Mouse (Mus musculus): ENCODE measurements around the gene Selenon. TPM values are rescaled to one million over a fixed set of nuclear protein-coding genes. Genes with fewer than 3 reads are reported as not detected.

The Selenon gene
- under 1 TPM in 1 of 2 experiments, not detected in 1; 0.48 TPM for polyA plus RNA-seq (2017; shearing (Covaris generic))

DNA sequence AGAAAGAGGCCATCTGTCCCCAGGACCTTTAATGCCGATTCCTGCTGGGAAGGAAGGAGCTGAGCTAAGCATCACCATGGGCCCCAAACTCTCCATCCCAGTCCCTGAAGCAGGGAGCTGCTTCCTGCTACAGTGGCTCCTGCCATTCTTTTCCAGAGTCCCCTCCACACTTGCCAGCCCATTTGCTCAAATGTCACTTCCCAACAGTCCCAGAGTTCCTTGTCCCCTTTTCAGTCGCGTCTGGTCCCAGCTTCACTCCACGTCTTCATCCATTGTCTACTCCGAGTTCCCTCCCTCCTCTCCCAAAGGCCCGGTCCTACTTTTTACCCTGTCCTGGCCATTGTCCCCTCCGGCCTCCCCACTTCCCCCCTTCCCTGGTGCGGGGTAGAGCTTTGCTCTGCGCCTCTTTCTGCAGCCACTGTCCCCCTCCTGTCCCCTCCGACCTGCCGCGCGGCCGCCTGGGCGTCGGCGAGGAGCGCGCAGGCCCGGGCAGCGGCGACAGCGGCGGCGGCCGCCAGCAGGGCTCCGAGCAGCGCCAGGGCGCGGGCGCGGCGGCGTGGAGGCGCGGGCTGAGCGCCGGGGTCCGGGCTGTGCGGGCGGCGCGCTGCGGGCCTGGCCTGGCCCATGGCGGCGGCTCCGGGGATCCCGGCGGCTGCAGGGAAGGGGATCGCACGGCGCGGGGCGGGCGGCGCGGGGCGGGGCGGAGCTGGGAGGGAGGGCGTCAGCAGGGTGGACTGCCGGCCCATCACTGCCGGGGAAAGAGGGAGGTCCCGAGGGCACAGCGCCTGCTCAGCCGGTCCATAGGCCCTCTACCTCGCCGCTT is at the start of gene Selenon:
Gene Selenon (minus strand): TSS at position 673 of the 823 bp plus-strand sequence.
- ATAC-seq, result no peak

DNA sequence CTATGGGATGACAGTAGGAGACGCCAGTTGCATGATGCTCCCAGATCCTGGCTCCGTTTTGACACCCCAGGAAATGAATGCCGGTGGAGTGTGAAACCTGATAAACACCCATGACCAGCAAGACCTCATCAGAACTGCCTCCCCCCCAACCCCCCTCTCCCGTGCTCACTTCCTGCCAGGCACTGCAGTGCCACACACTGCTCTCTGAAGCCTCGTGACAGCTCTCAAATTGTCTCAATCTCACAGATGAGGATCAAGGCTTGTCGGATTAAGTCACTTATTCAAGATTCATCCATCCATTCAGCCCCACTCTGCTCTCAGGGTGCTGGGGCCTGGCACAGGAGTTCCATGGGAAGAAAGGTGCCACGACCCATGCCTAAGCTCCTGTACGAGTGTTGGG is 49.4 kb upstream of the Selenon start:
- ATAC-seq, result peak; percentile 23

DNA sequence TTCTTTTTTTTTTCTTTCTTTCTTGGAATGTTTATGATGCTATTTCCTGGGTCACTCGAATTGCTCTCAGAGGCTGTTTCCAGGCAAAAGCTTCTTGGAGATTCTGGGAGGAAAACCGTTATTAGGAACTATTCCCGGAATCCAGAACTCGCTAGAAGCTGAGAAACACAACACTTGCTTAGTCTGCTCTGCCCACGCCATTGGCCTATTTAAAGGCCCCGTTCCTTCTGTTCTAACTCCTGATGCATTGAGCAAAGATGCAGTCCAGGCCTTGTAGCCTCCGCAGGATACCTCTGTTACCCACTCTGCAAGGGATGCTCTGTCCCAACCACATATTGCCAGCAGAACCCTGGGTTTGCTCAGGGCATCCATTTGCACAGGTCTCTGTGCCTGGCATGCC is 48.8 kb upstream of the Selenon start:
- no peak for ATAC-seq

DNA sequence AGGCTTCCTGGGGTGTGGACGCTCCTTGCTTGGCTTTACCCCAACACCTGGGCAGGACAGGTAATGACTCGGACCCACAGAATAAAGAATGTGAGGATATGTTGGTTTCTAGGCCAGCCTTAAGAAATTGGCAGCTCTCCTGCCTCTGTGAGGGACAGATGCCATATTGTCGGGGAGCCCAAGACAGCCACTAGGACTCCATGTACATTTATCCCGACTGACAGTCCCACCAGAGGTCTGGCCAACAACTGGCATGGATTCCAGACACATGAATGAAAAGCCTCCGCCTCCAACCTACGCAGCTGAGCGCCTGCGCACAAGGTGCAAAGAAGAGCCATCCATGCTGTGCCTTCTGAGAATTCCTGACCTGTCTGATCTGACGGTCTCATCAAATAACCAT is 48.1 kb upstream of the Selenon start:
- ATAC-seq, result no peak

DNA sequence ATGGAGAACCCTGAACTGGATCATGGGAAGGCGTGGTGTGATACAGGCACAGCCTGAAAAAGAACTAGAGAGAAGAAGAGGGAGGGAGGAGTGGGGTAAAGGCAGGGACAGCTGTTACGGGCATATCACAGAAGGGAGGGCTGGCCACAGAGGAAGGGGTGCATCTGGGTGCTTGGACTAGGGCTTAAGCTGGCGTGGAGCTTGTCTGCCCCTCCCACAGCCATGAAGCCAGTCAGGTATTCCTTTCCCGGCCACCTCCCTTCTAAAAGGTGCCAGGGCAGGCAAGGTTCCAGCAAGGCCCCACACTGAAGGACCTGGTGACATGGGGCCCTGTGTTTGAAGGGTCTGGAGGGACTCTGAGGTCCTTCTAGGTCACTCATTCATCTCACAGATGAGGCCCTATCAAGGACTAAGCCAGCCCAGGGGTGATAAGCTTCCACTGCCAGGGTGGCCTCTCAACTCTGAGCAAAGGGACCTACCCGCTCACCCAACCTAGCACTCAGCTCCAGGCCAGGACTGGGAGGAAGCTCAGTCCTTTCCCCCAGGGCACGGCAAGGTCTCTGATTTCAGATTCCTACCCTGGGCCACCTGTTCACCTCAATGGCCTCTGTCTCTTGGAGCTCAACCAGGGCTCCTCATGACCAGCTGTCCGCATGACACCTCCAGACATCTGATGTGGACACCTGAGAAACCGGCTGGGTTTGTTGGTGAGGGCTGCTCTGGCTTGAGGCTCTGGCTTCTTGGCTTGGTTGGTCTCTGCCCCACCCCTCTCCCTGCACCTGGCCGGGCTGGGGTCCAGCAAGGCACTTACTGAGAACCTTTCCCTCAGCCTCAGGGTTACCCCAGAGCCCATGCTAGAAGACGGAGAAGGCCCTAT is 45.1 kb upstream of the Selenon start:
- ATAC-seq, result no peak

DNA sequence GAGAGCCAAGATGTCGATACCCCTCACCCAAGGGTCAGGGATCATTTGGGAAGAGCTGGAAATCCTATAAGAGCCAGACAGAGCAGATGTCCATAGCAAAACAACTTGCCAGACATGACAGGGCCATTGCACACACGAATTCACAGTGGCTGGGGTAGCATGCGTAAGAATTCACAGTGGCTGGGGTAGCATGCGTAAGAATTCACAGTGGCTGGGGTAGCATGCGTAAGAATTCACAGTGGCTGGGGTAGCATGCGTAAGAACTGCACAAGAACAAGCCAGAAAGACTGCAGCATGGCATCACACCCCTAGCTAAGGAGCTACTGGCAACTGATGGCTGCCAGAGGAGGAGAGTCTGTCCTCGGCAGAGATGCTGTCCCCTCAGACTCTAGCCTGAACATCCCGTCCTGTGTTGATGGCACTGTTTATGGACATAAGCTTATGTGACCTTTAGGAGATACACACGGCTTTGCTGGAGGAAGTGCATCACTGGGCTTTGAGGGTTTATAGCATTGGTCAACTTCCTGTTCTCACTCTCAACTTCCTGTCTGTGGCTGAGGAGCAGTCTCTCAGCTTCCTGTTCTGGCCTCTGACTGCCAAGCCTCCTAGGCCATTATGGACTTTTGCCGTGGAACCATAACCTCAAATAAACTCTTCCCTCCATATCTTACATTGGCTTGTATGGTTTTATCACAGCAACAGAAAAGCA is 42.9 kb upstream of the Selenon start:
- ATAC-seq, result no peak

DNA sequence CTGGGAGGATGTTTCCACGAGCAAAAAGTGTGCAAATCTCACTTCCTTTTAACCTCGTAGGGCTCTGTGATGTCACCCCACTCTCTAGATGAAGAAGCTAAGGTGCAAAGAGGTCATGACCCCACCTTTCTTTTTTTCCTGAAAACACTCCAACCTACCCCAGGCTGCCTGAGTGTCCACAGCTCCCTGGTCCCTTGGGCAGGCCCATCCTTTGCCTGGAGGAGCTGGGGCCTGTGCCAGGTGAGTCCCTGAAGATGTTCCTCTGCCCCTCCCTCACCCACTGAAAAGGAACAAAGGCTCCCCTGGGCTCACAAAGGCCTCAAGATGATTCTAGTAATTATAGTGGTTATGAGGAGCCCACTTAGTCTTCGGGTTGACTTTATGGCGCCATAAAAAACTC is 40.5 kb upstream of the Selenon start:
- no peak for ATAC-seq

DNA sequence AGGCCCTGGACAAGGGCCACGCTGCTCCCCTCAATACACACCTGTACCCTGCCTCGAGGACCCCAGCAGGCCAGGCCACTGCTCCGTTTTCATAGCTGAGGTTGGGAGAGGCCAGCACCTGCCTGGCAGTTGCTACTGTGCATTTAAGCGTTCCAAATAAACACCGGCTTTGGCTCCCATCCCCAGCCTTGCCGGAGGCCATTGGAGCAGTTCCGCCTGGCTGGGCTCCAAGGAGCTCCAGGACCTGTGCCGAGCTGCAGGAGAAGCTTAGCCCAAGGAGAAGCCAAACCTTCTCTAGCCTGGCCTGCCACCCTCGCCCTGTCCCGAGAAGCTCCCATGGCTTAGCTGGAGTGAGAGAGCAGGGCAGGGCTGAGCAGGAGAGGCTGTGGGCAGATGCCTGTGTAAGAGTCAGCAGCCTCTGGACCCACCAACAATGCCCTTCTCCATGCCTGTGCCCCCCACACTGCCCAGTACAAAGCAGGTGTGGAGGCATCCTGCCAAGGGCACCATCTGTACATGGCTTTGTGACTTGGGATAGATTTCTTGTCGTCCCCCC is 39.6 kb upstream of the Selenon start:
- no peak for ATAC-seq

DNA sequence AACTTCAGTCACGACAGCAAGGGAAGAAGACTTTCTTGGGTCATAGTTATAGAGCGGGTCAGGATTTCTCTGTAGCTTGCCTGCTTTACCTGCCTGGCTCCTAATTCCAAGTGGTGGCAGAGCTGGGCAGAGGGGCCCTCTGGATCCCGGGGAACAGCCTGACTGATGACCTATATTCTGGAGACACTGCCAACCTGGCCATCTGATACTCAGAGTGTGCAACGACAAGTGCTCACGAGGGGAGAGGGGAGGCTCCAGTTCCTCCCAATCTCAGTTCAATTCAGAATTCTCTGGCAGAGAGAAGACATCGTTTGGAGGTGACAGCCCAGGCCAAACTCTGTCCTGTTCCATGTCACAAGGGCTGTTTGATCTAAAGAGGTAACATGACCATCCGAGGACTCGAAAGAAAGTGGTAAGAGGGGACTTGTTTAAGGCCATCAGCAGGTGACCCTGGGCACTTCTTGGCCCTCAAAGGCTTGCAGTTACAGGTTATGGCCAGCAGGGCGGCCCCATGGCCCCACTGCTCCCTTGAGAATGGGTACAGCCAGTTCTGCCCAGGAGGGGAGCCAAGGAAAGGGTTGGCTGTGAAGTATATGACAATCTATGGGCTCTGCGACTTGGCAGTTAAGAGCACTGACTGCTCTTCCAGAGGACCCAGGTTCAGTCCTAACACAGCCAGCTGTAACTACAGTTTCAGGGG is 38.4 kb upstream of the Selenon start:
- ATAC-seq, result no peak

DNA sequence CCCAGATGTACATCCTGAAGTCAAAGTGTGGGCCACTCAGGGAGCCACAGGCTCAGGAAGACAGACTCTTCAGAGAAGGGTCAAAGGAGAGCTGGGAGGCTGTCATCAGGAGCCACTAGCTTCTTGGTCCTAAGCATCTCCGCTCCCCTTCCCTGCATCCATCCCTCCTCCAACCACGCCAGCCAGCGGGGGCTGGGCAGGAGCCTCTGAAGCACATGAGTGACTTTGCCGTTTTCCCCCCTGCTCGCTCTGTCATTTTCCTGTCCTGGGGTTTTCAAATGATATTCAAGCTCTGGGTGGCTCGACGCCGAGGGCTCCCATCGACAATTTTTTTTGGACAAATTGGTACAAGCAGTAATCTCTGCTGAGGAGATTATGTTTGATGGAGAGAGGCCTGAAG is 37.8 kb upstream of the Selenon start:
- no peak for ATAC-seq

DNA sequence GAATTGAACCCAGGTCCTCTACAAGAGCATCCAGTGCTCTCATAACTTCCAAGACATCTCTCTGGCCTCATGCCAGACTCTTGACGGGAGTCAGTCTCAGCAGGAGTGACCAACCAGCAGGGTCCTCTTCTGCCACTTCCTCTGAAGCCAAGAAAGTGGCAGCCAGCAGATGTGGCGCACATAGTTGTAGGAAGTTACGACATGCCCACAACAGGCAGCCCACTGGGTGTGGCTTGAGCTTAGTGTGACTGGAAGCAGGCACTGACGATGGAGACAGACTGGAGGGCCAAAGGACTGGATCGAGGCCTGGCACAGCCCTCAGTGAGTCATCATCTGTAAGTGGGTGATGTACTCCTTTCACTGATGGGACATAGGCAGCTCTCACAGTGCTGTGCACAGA is 37.0 kb upstream of the Selenon start:
- ATAC-seq, result no peak

DNA sequence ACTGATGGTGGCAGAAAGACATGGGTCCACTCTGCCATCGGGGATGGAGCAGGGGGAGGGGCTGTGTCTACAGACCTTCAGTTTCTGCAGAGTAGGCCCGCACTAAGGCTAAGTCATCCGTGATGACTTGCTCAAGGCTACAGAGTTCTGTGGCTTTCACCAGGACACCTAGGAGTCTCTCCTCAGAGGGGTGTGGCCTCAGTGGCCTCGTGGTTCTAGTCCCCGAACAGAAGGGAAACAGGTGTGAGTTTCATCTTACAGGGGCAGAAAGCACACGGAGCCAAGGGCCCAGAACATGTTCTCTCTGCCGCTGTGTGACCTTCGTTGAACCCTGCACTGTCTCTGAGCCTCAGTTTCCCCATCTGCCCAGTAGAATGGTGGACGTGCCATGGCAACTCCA is 36.3 kb upstream of the Selenon start:
- ATAC-seq, result no peak

DNA sequence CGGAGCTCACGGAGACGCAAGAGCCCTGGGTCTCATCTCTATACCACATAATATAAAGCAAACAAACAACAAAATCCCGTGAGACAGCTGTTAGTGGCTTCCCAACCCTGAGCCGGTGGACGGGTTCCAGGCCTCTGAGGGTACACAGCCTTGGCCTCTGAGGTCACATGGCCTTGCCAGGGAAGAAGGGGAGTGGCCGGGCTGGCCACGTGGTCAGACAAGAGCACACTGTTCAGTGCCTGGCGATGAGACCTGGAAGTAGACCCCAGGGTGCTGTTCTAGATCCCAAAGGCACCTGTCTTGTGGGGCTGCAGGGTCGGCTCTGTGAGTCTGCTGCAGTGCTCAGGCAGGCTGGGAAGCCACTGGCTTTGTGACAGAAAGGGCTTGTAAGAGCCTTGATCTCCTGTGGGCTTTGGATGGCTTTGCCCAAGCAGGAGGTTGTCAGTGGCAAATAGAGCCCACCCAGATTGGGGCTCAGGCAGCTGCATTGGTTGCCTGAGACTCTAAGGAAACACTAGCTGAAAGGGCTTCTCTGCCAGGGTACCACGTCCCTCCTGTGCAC is 35.8 kb upstream of the Selenon start:
- ATAC-seq, result no peak

DNA sequence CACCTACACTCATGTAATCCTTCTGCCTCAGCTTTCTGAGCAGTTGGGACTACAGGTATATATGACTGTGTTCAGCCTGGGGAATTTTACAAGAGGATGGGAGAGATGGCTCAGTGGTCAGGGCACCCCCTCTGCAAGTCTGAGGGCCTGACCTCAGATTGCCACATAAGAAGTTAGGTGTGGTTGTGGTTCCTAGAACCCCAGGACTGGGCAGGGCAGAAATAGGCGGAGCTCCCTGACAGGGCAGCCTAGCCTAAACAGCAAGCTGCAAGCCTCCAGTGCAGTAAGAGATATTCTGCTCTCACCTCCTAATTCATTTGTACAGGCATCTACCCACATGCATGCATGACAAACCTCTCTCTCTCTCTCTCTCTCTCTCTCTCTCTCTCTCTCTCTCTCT is 34.7 kb upstream of the Selenon start:
- ATAC-seq, result no peak

DNA sequence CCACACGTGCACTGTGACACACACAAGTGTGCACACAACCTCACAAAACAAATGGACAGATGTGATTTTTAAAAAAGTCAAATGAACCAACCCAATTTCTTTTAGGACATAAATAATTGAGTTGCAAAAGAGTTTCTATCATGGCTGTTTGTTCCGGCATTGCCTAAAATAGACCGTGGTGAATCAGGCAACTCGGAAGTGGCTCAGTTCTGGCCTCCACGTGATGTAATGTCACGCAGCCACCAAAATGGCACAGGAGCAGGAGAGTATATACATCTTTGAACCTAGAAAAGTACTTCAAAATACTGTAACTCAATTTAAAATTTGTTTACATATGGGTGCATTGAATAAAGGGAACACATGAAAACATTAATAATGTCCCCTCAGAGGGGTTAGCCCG is 34.2 kb upstream of the Selenon start:
- ATAC-seq, result no peak

DNA sequence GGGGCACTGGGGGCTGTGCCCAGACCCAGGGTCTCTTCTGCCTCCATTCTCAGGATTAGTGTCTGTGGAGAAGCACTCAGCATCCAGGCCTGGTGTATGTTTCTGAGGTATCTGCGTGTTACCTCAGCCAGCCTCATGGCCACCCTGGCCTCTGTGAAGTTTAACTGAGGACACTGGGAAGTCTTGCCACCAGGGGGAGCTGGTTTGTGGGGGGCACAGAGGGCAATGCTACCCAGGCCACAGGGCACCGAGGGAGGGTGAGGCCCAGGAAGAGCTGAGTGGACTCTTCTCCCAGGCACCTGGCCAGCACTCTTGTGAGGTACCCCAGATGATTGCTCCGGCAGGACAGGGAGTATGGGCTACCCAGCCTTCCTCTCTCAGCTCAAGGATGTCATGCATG is 31.5 kb upstream of the Selenon start:
- no peak for ATAC-seq

DNA sequence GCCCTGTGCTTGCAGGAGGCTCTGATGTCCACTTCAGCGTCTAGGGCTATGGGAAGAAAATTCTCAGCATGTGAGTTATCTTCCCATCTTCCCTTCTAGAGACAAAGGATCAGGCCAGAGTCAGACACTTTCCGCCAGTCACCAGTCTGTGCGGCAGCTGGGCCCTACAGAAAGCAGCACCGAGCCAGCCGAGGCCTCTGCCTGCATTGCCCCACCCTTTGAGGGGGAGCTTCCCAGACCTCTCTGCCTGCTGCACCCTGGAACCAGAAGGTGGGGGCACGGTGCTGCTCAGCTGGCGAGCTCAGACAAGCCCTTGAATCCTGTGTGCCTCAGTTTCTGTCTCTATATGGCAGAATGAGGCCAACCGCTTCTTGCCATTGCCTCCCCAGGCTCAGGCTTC is 29.4 kb upstream of the Selenon start:
- no peak for ATAC-seq

DNA sequence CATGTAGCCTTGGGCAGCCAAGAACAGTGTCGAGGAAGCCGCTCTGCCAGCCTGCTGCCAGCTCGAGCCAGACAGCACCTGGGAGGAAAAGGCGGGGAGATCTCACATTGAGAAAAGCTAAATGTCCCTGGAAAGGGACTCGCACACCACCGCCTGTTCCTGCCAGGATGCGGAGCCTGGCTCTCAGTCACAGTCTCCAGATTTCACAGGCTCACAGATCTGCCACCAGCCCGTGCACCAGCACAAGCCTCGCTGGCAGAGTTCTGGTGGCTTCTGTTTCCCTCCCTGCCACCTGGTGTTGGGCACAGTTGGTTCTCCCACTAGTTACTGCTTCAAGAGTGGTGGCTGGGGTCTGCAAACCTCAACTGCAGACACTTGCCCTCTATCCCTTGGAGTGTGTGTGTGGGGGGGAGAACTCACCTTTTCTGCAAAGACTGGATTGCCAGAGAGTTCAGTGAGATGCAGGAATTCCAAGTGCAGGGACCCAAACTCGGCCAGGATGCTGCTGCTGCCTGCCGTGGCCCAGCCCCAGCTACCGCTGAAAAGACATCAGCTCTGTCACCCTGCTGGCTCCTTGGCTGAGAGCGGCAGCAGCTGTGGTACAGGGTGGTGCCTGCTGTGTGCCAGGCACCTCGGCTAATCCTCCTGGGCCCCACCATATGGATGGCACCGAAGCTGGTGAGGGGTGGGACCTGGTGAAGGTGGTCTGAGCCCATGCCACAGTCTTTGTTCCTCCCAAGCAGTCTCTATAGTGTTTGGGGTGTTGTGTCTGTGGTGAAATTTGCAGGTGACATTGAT is 28.6 kb upstream of the Selenon start:
- no peak for ATAC-seq

DNA sequence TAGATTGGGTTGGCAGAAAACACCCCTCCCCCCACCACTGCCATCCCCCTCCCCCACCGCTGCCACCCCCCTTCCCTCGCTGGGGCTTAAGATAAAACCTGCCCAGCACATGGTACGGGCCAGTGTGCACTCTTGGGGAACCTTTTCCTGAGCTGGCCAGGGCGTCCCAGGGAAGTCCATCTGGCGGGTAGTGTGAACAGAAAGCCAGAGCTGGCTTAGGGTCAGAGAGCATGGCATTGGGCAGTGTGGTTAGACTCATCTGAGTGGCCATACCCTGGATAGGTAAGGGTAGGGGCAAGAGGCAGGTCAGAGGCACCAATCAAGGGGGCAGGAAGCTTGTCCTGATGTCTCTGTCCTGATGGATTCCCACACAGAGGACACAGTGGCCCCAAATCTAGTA is 27.7 kb upstream of the Selenon start:
- no peak for ATAC-seq

DNA sequence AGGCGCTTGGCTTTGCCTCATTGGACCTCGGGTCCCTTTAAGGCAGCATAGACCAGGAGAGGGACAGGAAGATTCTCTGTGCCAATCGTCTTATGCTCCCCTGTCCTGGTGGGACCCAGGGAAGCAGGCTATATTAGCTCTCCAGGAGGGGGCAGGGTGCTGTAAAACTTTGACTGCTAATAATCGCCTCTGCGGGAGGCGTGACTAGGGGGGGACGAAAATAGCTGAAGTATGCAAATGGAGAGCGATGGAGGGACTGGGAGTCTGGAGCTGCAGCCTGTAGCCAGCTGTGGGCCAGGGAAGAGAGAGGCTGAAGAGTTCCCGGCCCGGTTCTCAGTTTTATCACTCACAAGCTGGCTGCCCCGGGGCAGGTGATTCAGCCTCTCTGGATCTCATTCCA is 27.2 kb upstream of the Selenon start:
- ATAC-seq, result no peak

DNA sequence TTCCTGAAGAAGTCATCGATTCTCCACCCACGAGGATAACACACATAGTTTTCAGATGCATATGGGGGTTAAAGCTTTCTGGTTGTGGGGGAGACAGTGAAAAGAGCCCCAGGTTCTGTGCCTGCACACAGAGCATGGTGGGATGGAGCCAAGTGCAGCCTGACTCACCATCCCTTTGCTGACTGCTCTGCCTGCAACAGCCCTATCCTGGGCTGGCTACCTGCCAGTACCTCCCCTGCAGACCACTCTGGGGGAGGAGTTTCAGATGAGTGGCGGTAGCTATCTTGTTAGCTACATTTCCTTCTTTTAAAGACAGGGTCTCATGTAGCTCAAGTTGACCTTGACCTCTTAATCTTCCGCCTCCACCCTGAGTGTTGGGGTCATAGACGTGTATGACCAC is 26.4 kb upstream of the Selenon start:
- no peak for ATAC-seq
